Mouse (Mus musculus): Measurements from ENCODE around the gene Tmem230. TPM values are rescaled to one million over a fixed set of nuclear protein-coding genes. Genes with fewer than 3 reads are reported as not detected.

Tmem230 gene
- polyA plus RNA-seq, 1 experiment from 2014 or later: 39.4 TPM

- Histone ChIP-seq H3K4me1 (peaks cover 9% of the 10 kb centered on the region; the same call in 1 of the 2 replicates), H3K36me3 (no peaks in the 10 kb centered on the region), H3K4me3 (no peak overlapping the region), H3K27ac (no peak overlapping the region), H3K9me3 (no peaks in the 10 kb centered on the region), H3K27me3 (ENCODE audit: insufficient read depth, poor library complexity, severe bottlenecking) (no peaks in the 10 kb centered on the region)
- no peak for DNase-seq (ENCODE audit: low spot score)
- 75% methylated on average over 7 of the region's 7 CpGs for WGBS
These were observed 11.6 kb downstream of the Tmem230 start for GRCm38 (mm10) chr2:132235975-132236374.

- no peak for DNase-seq (ENCODE audit: low spot score)
- 35% methylated on average over 2 of the region's 2 CpGs for WGBS
- Histone ChIP-seq H3K9me3 (no peaks in the 10 kb centered on the region), H3K27me3 (ENCODE audit: insufficient read depth, poor library complexity, severe bottlenecking) (no peaks in the 10 kb centered on the region), H3K27ac (no peak overlapping the region), H3K4me1 (peaks cover 9% of the 10 kb centered on the region; the same call in 1 of the 2 replicates), H3K4me3 (no peak overlapping the region), H3K36me3 (no peaks in the 10 kb centered on the region)
These were observed 12.3 kb downstream of the Tmem230 start for GRCm38 (mm10) chr2:132235291-132235690.

GRCm38 (mm10) chr2:132233985-132234765, 13.4 kb downstream of the Tmem230 start:
- no peak overlapping the region for H3K4me3 ChIP-seq
- no peaks in the 10 kb centered on the region for H3K27me3 ChIP-seq (ENCODE audit: insufficient read depth, poor library complexity, severe bottlenecking)
- no peaks in the 10 kb centered on the region for H3K9me3 ChIP-seq
- H3K4me1 ChIP-seq: peaks cover 9% of the 10 kb centered on the region; the same call in 1 of the 2 replicates
- no peak for DNase-seq (ENCODE audit: low spot score)
- 75% methylated on average over 16 of the region's 16 CpGs for whole genome bisulfite sequencing
- H3K27ac ChIP-seq: no peak overlapping the region
- no peaks in the 10 kb centered on the region for H3K36me3 ChIP-seq

- H3K27ac ChIP-seq: no peak overlapping the region
- DNase-seq (ENCODE audit: low spot score): no peak
- 87% methylated on average over 3 of the region's 3 CpGs for WGBS
- no peaks in the 10 kb centered on the region for H3K36me3 ChIP-seq
- H3K4me3 ChIP-seq: no peak overlapping the region
- peaks cover 9% of the 10 kb centered on the region; the same call in 1 of the 2 replicates for H3K4me1 ChIP-seq
- H3K27me3 ChIP-seq (ENCODE audit: insufficient read depth, poor library complexity, severe bottlenecking): no peaks in the 10 kb centered on the region
- no peaks in the 10 kb centered on the region for H3K9me3 ChIP-seq
These were observed 15.1 kb downstream of the Tmem230 start for GRCm38 (mm10) chr2:132232413-132232945.

- Histone ChIP-seq H3K9me3 (no peaks in the 10 kb centered on the region), H3K4me3 (no peak overlapping the region), H3K27ac (no peak overlapping the region), H3K27me3 (ENCODE audit: insufficient read depth, poor library complexity, severe bottlenecking) (no peaks in the 10 kb centered on the region), H3K36me3 (no peaks in the 10 kb centered on the region), H3K4me1 (no peaks in the 10 kb centered on the region)
- no peak for DNase-seq (ENCODE audit: low spot score)
- 79% methylated on average over 4 of the region's 4 CpGs for WGBS
These were observed 23.2 kb downstream of the Tmem230 start for GRCm38 (mm10) chr2:132224359-132224758.

- no peak overlapping the region for H3K27ac ChIP-seq
- H3K4me3 ChIP-seq: no peak overlapping the region
- no peaks in the 10 kb centered on the region for H3K36me3 ChIP-seq
- no peak for DNase-seq (ENCODE audit: low spot score)
- no peaks in the 10 kb centered on the region for H3K27me3 ChIP-seq (ENCODE audit: insufficient read depth, poor library complexity, severe bottlenecking)
- no peaks in the 10 kb centered on the region for H3K4me1 ChIP-seq
- 50% methylated on average over 11 of the region's 11 CpGs for WGBS
- no peaks in the 10 kb centered on the region for H3K9me3 ChIP-seq
These were observed 26.0 kb downstream of the Tmem230 start for GRCm38 (mm10) chr2:132221611-132222073.

GRCm38 (mm10) chr2:132211995-132212656, 35.5 kb downstream of the Tmem230 start:
- Histone ChIP-seq H3K4me1 (peaks cover 5% of the 10 kb centered on the region; the same call in 1 of the 2 replicates), H3K4me3 (no peak overlapping the region), H3K27me3 (ENCODE audit: insufficient read depth, poor library complexity, severe bottlenecking) (no peaks in the 10 kb centered on the region), H3K36me3 (no peaks in the 10 kb centered on the region), H3K9me3 (no peaks in the 10 kb centered on the region), H3K27ac (no peak overlapping the region)
- no peak for DNase-seq (ENCODE audit: low spot score)
- 82% methylated on average over 5 of the region's 5 CpGs for WGBS

- Histone ChIP-seq H3K4me1 (peaks cover 5% of the 10 kb centered on the region; the same call in 1 of the 2 replicates), H3K27me3 (ENCODE audit: insufficient read depth, poor library complexity, severe bottlenecking) (no peaks in the 10 kb centered on the region), H3K27ac (no peak overlapping the region), H3K4me3 (no peak overlapping the region), H3K36me3 (no peaks in the 10 kb centered on the region), H3K9me3 (no peaks in the 10 kb centered on the region)
- 79% methylated on average over 9 of the region's 9 CpGs for WGBS
- no peak for DNase-seq (ENCODE audit: low spot score)
These were observed 36.7 kb downstream of the Tmem230 start for GRCm38 (mm10) chr2:132210806-132211312.

GRCm38 (mm10) chr2:132208246-132208881, 39.2 kb downstream of the Tmem230 start:
- Histone ChIP-seq H3K9me3 (no peaks in the 10 kb centered on the region), H3K36me3 (no peaks in the 10 kb centered on the region), H3K27me3 (ENCODE audit: insufficient read depth, poor library complexity, severe bottlenecking) (no peaks in the 10 kb centered on the region), H3K4me3 (no peak overlapping the region), H3K4me1 (peaks cover 5% of the 10 kb centered on the region; the same call in 1 of the 2 replicates), H3K27ac (no peak overlapping the region)
- WGBS: 77% methylated on average over 8 of the region's 8 CpGs
- no peak for DNase-seq (ENCODE audit: low spot score)

GRCm38 (mm10) chr2:132206316-132206881, 41.2 kb downstream of the Tmem230 start:
- Histone ChIP-seq H3K4me1 (no peaks in the 10 kb centered on the region), H3K27me3 (ENCODE audit: insufficient read depth, poor library complexity, severe bottlenecking) (no peaks in the 10 kb centered on the region), H3K4me3 (no peak overlapping the region), H3K9me3 (no peaks in the 10 kb centered on the region), H3K36me3 (no peaks in the 10 kb centered on the region), H3K27ac (no peak overlapping the region)
- DNase-seq (ENCODE audit: low spot score): no peak
- WGBS: 71% methylated on average over 16 of the region's 16 CpGs

GRCm38 (mm10) chr2:132205549-132205948, 42.1 kb downstream of the Tmem230 start:
- no peaks in the 10 kb centered on the region for H3K36me3 ChIP-seq
- no peaks in the 10 kb centered on the region for H3K27me3 ChIP-seq (ENCODE audit: insufficient read depth, poor library complexity, severe bottlenecking)
- H3K27ac ChIP-seq: no peak overlapping the region
- 81% methylated on average over 4 of the region's 4 CpGs for WGBS
- DNase-seq (ENCODE audit: low spot score): no peak
- no peaks in the 10 kb centered on the region for H3K4me1 ChIP-seq
- no peaks in the 10 kb centered on the region for H3K9me3 ChIP-seq
- H3K4me3 ChIP-seq: no peak overlapping the region

- 70% methylated on average over 3 of the region's 3 CpGs for WGBS
- Histone ChIP-seq H3K27ac (no peak overlapping the region), H3K9me3 (no peaks in the 10 kb centered on the region), H3K4me1 (no peaks in the 10 kb centered on the region), H3K36me3 (no peaks in the 10 kb centered on the region), H3K4me3 (no peak overlapping the region), H3K27me3 (ENCODE audit: insufficient read depth, poor library complexity, severe bottlenecking) (no peaks in the 10 kb centered on the region)
- no peak for DNase-seq (ENCODE audit: low spot score)
These were observed 43.8 kb downstream of the Tmem230 start for GRCm38 (mm10) chr2:132203773-132204172.
